Mouse (Mus musculus): Measurements from ENCODE around the gene Ercc6l2. TPM values are rescaled to one million over a fixed set of nuclear protein-coding genes. Genes with fewer than 3 reads are reported as not detected.

The Ercc6l2 gene
- polyA plus RNA-seq, 1 experiment from 2014 or later, result 22.0 TPM

Other genes with a start within 250 kb of the Ercc6l2 start
- gene Ptch1, start 241.6 kb upstream of the Ercc6l2 start, polyA plus RNA-seq (2015; fragmentation: Nextera tagmentation; extraction: Ambion mirVana), result 15.8 and 18.9 TPM in 2 replicates